Mouse (Mus musculus) testis, adult 2 months (tissue): ENCODE results near the gene Csad. TPM values are rescaled to one million over a fixed set of nuclear protein-coding genes. Genes with fewer than 3 reads are reported as not detected.

Experiments used
- H3K27ac ChIP-seq: fragments of 200-500 bp; 2 replicates; pipeline ENCODE4 v1.5.1; 2012; ENCODE audit warnings: low read depth, low read length; ENCODE audit not compliant: control insufficient read depth, insufficient read depth
- H3K27me3 ChIP-seq: fragments of 200-500 bp; 2 replicates; pipeline ENCODE4 v1.6.1; 2012; ENCODE audit warnings: mild to moderate bottlenecking, low read length, moderate library complexity; ENCODE audit not compliant: control insufficient read depth, insufficient read depth
- H3K36me3 ChIP-seq: fragments of 200-500 bp; 2 replicates; pipeline ENCODE4 v1.6.1; 2012; ENCODE audit warnings: mild to moderate bottlenecking, low read length; ENCODE audit not compliant: control insufficient read depth, insufficient read depth
- H3K4me1 ChIP-seq: fragments of 200-500 bp; 2 replicates; pipeline ENCODE4 v1.6.1; 2012; ENCODE audit warnings: low read length; ENCODE audit not compliant: control insufficient read depth, insufficient read depth
- H3K4me3 ChIP-seq: fragments of 200-500 bp; 2 replicates; pipeline ENCODE4 v1.5.1; 2012; ENCODE audit warnings: low read depth, mild to moderate bottlenecking, low read length, moderate library complexity, mixed read lengths; ENCODE audit not compliant: control insufficient read depth
- CTCF ChIP-seq: fragments of 200-500 bp; IDR thresholded peaks from 2 replicates; pipeline ENCODE4 v1.5.1; 2012; ENCODE audit warnings: low read depth, mild to moderate bottlenecking, inconsistent platforms, low read length, moderate library complexity; ENCODE audit not compliant: control insufficient read depth, insufficient read depth, insufficient replicate concordance
- POLR2A ChIP-seq: fragments of 200-500 bp; IDR thresholded peaks from 2 replicates; pipeline ENCODE4 v1.6.1; 2012; ENCODE audit warnings: low read depth, mild to moderate bottlenecking, inconsistent platforms, low read length, moderate library complexity; ENCODE audit not compliant: control insufficient read depth
- polyA plus RNA-seq: library from polyadenylated mRNA; depleted of rRNA; stranded (reverse); fragments of >200 nt; gene quantifications from 2 replicates; pipeline ENCODE4 v1.2.3, GENCODE M21; 2012; rRNA removed

The Csad gene
- polyA plus RNA-seq, 1 experiment = 23.1 TPM

DNA sequence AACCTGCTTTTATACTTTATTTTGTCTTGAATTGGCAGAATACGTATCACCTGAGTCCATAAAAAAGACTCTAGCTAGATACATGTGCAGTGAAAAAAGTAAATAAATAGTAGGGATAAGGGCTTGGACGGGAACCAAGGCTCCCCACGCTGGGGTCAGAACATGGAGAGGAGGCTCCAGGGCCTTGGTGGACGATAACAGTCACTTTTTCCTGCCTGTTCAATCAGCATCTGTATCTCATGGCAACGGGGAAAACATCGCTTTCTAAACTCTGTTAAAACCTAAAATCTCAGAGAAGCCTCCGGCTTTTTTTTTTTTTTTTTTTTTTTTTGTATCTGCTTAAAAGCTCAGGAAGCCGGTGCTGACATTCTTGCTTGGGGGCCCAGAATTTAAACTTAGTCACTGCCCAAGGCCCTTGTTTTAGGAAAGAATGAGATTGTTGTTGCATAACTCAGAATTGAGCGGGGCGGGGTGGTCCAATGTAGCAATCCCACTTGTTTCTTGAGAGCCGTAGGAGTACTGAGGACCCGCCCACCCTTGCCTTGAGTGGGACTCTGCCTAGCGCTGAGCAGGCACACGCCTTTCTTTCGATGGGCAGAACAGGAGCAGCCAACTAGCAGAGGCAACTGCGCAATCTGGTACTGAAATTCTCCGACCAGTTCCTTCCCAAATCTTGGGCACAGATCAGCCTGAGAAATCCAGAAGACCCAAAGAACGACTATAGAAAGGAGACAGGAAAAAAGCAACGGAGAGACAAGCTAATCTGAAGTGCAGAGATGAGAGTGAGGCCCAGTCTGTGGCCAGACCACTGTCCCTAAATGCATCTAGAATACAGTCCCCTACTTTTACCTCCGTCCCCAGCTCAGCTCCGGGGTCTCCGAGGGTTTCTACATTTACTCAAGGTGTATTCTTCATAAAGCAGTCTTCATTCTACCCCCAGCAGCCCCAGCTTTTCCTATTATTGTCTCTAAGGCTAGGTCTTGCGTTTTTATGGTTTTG is 61.3 kb downstream of the Csad start:
- Histone ChIP-seq H3K27ac (peak overlapping the region; percentile 74), H3K4me3 (no peak overlapping the region), H3K27me3 (no peaks in the 10 kb centered on the region; the same call in none of the 2 replicates), H3K4me1 (peaks cover 10% of the 10 kb centered on the region), H3K36me3 (no peaks in the 10 kb centered on the region)
- TF ChIP-seq CTCF (no peak), POLR2A (no peak)

DNA sequence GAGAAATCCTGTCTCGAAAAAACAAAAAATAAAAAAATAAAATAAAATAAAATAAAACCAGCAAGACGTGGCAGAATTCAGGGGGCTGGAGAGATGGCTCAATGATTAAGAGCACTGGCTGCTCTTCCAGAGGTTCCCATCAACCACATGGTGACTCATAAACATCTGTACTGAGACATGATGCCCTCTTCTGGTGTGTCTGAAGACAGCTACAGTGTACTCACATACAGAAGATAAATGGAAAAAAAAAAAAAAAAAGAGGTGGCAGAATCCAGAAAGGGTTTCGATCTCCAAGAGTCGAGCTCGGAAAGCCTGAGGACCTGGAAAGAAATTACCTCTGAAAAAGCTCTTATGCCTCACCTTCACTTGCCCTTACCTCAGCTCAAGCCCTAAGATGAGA is 63.4 kb downstream of the Csad start:
- Histone ChIP-seq H3K4me3 (no peak overlapping the region), H3K4me1 (peaks cover 13% of the 10 kb centered on the region), H3K36me3 (no peaks in the 10 kb centered on the region), H3K27ac (no peak overlapping the region), H3K27me3 (no peaks in the 10 kb centered on the region; the same call in none of the 2 replicates)
- no peak for TF ChIP-seq CTCF
- TF ChIP-seq POLR2A = no peak

DNA sequence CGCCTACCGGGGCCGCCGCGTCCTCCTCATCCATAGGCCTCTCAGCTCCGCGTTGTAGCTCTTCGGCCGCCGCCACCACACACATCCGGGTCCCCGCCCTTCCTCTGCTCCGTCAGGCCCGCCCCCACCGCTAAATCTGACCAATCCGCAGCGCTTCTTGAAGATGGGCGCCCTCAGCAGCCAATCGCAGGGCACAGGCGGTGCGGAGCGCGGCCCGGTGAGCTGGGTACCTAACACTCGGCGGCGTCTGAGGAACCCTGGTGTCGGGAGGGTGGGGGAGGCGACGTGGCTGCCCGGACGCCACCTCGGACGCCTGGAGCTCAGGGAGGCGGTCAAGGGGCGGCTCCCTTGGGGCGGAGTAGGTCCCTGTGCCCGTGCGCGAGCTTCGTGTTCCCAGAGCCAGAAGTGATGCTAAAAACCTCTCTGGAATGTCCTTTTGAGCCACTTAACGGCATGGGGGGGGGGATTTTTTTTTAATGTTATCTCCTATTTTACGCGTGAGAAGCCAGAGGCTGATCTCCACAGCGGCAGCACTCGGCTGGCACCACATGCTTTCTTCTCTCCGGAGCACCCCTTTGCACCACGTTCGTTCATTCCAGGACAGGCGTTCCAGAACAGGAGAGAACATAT is 68.3 kb downstream of the Csad start, which contains the start of gene Spryd3:
Spryd3 (minus strand) TSS at position 106 of the 630 bp plus-strand sequence.
- Histone ChIP-seq H3K4me3 (peak within 1 kb of the TSS; percentile 94), H3K27ac (peak within 1 kb of the TSS; percentile 82), H3K4me1 (peaks cover 7% of the 10 kb centered on the region), H3K27me3 (no peaks in the 10 kb centered on the region), H3K36me3 (no peaks in the 10 kb centered on the region)
- TF ChIP-seq POLR2A (peak; percentile 55), CTCF (no peak)

DNA sequence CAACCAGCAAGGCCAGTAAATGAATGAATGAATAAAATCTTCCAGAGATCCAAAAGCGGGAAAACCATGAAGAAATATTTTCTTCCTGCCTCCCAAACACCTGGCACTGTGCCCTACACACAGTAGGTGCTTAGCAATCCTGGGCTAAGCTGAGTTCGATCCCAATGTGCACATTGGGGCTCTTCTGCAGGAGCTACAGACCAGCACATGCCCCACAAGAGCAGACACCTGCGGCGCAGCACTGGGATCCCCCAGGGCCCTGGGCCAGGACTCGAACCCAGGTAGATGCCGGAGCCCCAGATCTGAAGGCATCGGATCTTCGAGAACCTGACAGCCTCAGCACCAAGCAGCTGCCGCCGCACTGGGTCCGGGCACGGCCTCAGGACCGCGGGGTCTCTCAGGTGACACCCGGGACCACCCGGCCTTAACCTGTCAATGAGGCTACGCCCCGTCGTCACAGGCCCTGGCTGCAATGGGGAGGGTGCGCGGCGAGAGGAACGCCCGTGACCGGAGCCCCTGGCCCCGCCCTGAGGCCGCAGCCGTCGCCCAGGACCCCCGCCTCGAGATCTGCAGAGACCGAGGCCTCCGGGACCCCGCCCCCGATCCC is 68.9 kb downstream of the Csad start:
- no peaks in the 10 kb centered on the region for H3K27me3 ChIP-seq

DNA sequence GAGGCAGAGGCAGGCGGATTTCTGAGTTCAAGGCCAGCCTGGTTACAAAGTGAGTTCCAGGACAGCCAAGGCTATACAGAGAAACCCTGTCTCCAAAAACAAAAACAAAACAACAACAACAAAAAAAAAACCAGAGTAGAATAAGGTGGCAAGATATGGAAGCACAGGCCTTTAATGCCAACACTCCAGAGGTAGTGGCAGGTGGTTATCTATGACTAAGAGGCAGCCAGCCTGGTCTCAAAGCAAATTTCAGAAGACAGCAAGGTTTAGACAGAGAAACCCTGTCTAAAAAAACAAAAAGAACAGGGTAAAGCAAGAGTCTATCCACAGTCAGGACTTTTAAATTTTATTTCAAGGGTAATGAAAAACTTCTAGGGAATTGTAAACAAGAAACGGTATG is 69.8 kb downstream of the Csad start:
- H3K27me3 ChIP-seq = no peaks in the 10 kb centered on the region
- no peak overlapping the region for H3K4me3 ChIP-seq
- H3K27ac ChIP-seq = no peak overlapping the region
- H3K4me1 ChIP-seq = peaks cover 7% of the 10 kb centered on the region
- TF ChIP-seq POLR2A (no peak), CTCF (no peak)
- H3K36me3 ChIP-seq = no peaks in the 10 kb centered on the region

More for the DNA sequence above, 68.9 kb downstream of the Csad start:
- peaks cover 7% of the 10 kb centered on the region for H3K4me1 ChIP-seq
- H3K36me3 ChIP-seq = no peaks in the 10 kb centered on the region
- H3K27ac ChIP-seq = peak overlapping the region; percentile 82
- TF ChIP-seq CTCF = no peak
- peak overlapping the region; percentile 94 for H3K4me3 ChIP-seq

DNA sequence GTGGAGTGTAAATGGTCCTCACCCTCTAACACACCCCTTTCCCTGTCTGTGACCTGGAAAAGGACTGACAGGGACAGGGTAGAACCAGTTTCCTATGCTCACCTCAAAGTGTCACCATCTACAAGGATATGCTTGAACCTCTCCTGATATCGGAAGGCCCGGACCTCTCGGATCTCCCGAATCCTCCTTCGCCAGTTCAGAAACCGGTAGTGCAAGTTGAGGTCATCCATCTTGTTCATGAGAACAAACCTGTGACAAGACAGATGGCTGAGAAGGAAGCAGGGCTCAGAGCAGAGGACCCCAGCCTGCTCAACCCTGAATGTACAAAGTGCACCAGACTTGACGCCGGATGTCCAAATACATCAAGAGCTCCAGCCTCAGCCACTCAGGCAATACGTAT is 71.2 kb downstream of the Csad start:
- Histone ChIP-seq H3K4me1 (peaks cover 7% of the 10 kb centered on the region), H3K36me3 (no peaks in the 10 kb centered on the region), H3K27ac (no peak overlapping the region), H3K4me3 (no peak overlapping the region), H3K27me3 (no peaks in the 10 kb centered on the region)
- no peak for TF ChIP-seq POLR2A
- TF ChIP-seq CTCF = no peak

Other genes with a start within 250 kb of the Csad start
- gene Krt8, start 200.2 kb downstream of the Csad start, polyA plus RNA-seq = 9.3 and 16.7 TPM in 2 replicates
- gene Krt18, start 176.5 kb downstream of the Csad start, polyA plus RNA-seq = 0.52 and 5.1 TPM in 2 replicates
- gene Eif4b, start 131.0 kb downstream of the Csad start, polyA plus RNA-seq = 75.6 and 75.9 TPM in 2 replicates
- gene Tns2, start 104.3 kb downstream of the Csad start, polyA plus RNA-seq = 6.5 and 6.9 TPM in 2 replicates
- gene Spryd3, start 68.5 kb downstream of the Csad start, polyA plus RNA-seq = 42.1 and 46.6 TPM in 2 replicates
- 25.5 and 27.3 TPM in 2 replicates for gene Igfbp6, start 60.4 kb downstream of the Csad start, polyA plus RNA-seq
- 0.12 and 0.14 TPM in 2 replicates for gene Soat2, start 54.2 kb downstream of the Csad start, polyA plus RNA-seq
- gene Zfp740, start 1.5 kb downstream of the Csad start, polyA plus RNA-seq = 9.9 and 11.3 TPM in 2 replicates
- 0.17 and 0.23 TPM in 2 replicates for gene Itgb7, start 27.2 kb upstream of the Csad start, polyA plus RNA-seq
- 2.6 and 3.9 TPM in 2 replicates for gene Rarg, start 52.8 kb upstream of the Csad start, polyA plus RNA-seq
- 0.08 and 0.10 TPM in 2 replicates for gene Gm9918, start 65.8 kb upstream of the Csad start, polyA plus RNA-seq
- 12.1 and 14.3 TPM in 2 replicates for gene Mfsd5, start 74.7 kb upstream of the Csad start, polyA plus RNA-seq
- 41.4 and 45.3 TPM in 2 replicates for gene Espl1, start 91.5 kb upstream of the Csad start, polyA plus RNA-seq
- 296 and 331 TPM in 2 replicates for gene Pfdn5, start 121.4 kb upstream of the Csad start, polyA plus RNA-seq
- 30.3 and 34.3 TPM in 2 replicates for gene Myg1, start 127.0 kb upstream of the Csad start, polyA plus RNA-seq
- 41.5 and 43.5 TPM in 2 replicates for gene Aaas, start 146.0 kb upstream of the Csad start, polyA plus RNA-seq
- gene Sp7, start 162.5 kb upstream of the Csad start, polyA plus RNA-seq = 0.06 TPM in 1 of 2 replicates, not detected in the other
- 17.0 and 18.5 TPM in 2 replicates for gene Sp1, start 201.4 kb upstream of the Csad start, polyA plus RNA-seq
- gene Amhr2, start 240.6 kb upstream of the Csad start, polyA plus RNA-seq = 131 and 168 TPM in 2 replicates